Mouse (Mus musculus) embryonic stem cell, embryonic (primary cell): ENCODE data around the gene Rhag.

Experiments
- CTCF ChIA-PET, 4 experiments: fragments of 300-600 bp in 2 of 4; fragments of 350-600 bp in 2 of 4; sonication (Branson Sonifier 250); formaldehyde crosslinking; loops; one replicate each; lab custom pipeline; 2022; ENCODE audit warnings: inconsistent platforms in 2 of 4; lab: Charles Lee
- POLR2A ChIA-PET, 4 experiments: fragments of 300-600 bp in 2 of 4; fragments of 350-600 bp in 2 of 4; sonication (Branson Sonifier 250); formaldehyde crosslinking; loops; one replicate each; lab custom pipeline; 2022; ENCODE audit warnings: antibody characterized with exemption in 4 of 4, inconsistent platforms in 1 of 4; lab: Charles Lee

Gene Rhag

DNA sequence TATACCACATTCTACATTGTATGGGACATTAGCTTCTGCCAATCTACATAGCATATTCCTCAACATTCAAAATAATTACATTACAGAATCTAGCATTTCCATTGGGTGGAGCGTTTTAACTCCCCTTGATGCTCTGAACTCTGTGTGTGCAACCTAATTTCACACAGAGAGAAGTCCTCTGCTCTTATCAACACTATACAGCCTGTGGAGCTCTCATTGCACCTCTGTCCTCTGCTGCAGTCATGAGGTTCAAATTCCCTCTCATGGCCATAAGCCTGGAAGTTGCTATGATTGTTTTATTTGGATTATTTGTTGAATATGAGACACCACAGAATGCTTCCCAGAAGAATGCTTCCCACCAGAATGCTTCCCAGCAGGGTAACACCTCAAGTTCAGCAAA, at the start of gene Rhag:
Gene Rhag, plus strand, starts transcription at position 193 of the 400 bp plus-strand sequence.
- CTCF ChIA-PET, result no interaction called here
- POLR2A ChIA-PET, result no interaction called here

DNA sequence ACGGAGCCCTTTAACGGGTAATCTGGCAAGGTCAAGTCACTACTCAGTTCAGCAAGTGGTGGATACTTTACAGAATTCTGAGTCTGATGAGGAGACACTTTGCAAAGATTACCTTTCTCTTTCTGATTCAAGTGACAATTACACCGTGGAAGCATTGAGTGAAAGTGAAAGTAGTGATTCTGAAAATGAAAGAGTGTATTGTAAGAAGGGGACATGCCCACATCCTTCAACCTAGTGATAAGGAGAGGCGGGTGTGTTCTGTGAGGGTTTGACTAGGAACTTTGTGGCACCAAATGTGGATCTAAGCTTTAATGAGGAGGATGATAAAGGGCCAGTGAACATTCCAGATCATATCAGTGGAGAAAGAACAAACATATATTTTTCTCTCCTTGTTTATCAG, 47.3 kb upstream of the Rhag start:
- POLR2A ChIA-PET, result no interaction called here
- CTCF ChIA-PET, result no interaction called here

DNA sequence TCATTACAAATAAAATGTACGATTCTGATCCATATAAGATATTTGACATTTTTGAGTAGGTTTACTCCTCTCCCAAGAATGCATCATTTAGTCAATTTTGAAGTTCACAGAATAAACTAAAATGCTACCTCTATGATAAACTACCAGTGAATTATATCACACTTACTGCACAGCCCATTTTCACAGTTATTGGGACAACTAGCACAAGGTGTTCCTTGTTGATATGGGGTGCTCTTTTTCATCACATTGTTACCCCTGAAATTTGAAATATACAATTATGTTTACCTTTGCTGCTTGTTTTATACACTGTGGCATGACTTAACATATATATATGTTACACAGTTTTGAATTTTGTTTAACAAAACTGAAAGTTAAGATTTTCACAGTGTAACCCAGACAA, 43.8 kb upstream of the Rhag start:
- ChIA-PET CTCF (no interaction called here), POLR2A (no interaction called here)

DNA sequence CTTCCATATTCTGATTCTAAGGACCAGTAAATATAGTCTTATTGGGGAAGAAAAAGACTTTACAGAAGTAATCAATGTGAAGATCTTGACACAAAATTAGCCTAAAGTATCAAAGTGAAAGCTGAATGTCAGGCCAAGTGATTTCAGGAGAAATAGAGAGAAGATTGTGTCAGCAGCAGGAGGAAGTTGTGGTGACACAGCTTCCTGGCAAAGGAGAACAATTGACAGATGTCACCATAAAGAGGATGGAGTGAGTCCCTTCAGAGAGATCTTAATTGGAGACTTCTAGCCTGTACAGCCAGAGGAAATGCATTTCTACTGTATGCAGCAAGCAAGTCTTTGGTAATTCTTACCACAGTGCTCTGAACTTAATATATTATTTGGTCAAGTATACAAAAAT, 21.0 kb upstream of the Rhag start:
- CTCF ChIA-PET, result no interaction called here
- POLR2A ChIA-PET, result no interaction called here

DNA sequence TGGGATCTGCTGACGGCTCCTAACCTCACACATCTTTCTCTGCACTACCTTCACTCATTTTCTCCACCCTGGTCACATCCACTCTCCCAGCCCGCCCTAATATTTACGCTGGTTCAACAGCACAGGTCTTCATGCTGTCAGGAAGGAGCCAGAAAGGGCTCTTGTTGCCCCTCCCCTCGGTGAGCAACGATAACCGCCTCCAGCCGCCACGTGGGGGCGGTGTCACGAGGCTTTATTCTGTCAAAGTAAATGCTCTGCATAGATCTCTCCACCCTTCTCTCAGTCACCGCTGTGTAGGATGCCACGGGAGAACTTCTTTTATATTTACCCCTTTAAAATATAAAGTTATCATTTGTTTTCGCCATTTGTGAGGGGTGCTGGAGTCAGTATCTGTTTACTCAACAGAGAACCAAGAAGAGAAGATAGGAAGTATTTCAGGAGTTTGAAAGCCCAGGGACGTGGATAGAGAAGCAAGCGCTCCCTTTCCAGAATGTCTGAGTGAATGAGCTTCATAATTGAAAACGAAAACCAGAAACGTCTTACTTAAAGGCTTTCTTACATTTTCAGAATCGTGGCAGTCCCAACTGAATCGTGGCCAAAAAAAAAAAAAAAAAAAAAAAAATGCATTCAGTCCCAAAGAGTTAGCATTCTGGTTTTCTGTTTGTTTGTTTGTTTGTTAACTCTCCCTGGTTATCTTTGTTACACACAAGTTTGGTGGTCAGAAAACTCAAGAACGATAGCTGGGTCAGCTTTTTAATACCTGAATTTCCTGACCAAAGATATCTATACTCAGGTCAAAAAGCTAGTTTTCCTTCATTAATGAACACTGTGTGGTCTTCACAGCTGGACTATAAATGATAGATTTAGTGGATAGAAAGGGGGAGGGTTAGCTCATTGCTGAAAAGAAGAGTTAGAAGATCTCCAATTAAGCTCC, 16.7 kb upstream of the Rhag start:
- CTCF ChIA-PET, result no interaction called here
- POLR2A ChIA-PET, result interaction anchor here in 1 of 4 experiments (0.7 kb wide), 1 partner anchor 248 kb away, joined by 3 read pairs; no protein-coding TSS in a partner anchor

DNA sequence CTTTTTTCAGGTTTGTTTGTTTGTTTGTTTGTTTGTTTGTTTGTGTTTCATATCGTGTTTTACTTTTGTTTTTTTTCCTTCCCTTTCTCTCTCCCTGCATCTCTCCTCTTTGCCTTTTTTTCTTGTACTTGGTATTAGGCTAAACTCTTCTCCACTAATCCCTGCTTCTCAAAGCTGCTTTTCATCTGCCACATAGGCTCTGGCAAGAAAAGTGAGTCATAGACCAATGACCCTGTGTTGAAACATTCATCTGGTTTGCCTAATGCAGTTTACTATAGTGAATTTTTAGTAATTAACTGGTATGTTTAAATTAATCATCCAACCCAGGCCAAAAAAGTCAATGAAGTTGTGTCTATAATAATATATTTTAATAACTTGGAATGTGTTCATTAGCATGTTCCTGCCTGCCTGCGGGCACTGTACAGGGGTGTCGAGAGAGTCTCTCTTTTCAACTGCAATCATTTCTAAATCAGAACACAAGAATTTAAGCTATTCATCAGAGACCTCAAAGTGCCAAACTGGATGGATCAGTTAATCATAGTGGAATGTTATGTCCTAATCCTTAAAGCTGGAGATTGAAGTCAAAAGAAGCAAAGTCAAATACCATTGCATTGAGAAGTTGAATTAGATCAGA, 8.1 kb upstream of the Rhag start:
- ChIA-PET POLR2A (no interaction called here), CTCF (no interaction called here)

DNA sequence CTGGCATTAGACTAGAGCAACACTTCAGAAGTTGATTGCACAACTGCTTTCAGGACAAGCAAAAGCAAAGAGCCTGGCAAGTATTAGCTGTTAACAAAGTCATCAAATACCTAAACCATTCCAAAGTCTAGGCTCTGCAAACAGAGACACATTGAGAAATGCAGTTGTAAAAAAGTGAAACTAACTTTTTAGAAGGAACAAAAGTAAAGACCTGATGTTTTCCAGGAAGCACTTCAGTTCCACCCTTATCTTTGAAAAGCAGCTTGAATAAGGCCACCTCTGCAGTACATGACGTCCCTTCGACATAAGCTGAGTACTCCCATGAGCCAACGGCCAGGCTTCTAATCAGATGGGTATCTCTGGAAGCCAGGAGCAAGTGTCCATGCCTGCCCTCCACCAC, 4.4 kb upstream of the Rhag start:
- CTCF ChIA-PET, result no interaction called here
- POLR2A ChIA-PET, result no interaction called here

DNA sequence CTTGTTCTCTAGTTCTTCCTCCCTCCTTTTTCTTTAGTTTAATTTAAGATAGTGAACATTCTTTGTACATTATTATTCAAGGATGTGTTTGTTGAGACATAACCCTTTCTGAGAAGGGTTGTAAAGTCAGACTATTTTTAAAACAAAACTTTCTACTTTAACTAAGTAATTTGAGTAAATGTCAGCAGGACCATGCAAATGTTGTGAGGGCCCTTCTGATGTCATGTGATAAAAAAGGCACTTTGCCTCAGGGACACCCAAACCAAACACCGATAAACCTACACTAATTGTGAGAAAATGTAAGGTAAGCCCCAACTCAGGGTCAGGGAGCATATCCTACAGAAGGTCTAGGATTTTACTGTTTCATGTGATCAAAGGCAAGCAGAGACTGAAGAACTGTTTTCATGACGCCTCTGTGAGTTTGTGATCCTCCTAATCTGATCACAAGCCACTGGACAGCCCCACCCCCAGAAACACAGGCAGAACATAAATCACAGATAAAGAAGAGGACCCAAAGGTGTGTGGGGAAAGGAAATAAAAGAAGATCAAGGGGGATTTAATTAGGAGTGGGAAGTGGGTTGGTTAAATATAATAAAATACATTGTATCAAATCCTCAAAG, 3.9 kb upstream of the Rhag start, which contains the start of gene Crisp2:
Gene Crisp2, minus strand, starts transcription at position 51 of the 620 bp plus-strand sequence.
- CTCF ChIA-PET, result no interaction called here
- POLR2A ChIA-PET, result no interaction called here

DNA sequence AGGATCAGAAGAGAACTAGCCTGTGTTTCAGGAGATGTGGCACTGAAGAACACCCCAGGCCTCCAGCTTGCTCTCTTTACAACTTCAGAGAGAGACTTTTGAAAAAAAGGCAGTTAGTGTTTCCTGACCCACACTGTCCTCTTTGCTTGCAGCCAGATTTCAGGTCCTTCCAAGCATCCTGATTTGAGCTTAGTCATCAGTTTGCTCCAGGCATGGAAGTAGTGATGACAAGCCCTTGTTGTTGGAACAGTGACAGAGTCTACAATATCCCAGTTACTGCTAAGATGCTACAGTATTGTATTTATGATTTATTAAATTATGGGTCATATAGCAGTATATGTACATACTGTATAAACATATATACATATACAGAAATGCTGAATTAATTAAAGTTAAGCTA, 2.9 kb upstream of the Rhag start:
- POLR2A ChIA-PET, result no interaction called here
- CTCF ChIA-PET, result no interaction called here

DNA sequence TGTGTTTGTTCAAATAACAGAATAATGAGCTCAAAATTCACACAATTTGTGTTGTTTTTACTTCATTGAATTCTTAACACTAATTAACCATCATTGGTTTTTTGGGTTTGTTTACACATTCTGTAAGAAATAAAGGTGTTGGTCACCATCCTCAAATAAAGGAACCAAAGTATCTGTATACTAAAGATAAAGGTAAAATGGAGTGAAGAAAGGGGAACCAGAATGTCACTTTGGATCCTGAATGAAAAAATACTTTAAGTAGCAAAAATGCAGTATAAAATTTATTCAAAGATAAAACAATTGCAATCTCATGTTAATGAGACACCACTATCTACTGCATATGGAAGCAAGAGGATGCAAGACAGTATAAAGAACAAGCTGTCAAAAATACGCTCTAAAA, 634 bp downstream of the Rhag start:
- ChIA-PET CTCF (no interaction called here), POLR2A (no interaction called here)

DNA sequence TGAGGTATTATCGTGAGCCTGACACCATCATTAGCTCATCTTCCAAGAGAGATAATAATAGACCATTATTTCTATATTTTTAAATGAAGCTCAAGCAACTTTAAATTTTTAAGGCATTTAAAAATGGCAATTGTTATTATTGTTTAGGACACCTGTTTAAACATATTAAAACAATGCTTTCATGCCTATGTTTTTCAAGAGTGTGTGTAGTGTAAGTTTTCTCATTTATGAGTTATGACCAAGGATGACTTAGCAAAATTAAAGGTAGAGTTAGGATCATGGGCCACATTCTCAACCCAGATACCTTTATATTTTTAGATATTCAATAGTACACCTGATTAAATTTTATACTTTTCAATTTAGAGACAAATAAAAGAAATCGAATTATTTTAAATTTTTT, 1.3 kb downstream of the Rhag start:
- CTCF ChIA-PET, result no interaction called here
- POLR2A ChIA-PET, result no interaction called here

DNA sequence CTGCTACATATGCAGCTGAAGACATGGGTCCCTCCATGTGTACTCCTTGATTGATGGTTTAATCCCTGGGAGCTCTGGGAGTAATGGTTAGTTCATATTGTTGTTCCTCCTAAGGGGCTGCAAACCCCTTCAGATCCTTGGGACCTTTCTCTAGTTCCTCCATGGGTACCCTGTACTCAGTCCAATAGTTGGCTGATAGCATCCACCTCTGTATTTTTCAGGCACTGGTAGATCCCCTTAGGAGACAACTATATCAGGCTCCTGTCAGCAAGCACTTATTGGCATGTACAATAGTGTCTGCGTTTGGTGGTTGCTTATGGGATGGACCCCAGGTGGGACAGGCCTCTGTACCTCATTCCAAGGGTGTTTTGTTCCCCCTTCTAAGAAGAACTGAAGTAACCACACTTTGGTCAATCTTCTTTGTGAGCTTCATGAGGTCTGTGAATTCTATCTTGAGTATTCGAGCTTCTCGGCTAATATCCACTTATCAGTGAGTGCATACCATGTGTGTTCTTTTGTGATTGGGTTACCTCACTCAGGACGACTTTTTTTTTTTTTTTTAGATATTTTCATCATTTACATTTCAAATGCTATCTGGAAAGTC, 6.5 kb downstream of the Rhag start:
- POLR2A ChIA-PET, result no interaction called here

DNA sequence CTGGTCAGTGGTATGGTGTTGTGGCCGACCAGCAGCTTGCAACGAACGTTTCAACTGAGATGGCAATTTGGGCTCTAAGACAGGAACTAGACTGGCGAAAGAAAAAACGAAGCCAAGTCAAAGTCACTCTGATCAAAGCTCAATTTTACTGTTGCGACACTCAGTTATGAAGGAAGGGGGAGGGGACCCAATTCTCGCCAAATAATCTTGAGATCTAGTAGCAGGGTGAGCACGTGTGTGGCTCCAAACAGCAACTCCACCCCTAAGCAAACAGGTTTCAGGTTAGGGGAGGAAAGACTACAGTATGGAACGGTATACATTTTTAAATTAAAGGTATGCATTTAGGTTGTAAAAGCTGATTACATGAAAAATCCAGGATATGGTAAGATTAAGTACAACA, 10.6 kb downstream of the Rhag start:
- ChIA-PET POLR2A (no interaction called here), CTCF (no interaction called here)

More for the DNA sequence above, 6.5 kb downstream of the Rhag start:
- CTCF ChIA-PET, result no interaction called here

DNA sequence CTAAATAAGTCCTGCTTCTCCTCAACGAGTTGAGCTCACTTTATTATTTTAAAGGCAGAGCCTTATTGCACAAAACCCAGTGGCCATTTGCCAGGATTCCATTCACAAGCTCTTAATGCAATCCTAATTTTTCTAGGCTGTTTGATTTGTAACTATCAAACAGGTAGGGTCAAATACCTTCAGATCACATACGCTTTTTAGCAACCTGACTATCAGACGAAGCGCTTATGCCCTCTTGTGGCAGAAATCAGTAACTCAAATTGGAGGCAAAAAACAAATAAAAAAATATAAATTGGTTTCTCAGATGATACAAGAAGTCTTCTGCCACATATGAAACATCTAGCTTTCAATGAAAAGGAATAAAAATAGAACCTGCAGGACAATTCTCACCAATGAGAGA, 12.9 kb downstream of the Rhag start:
- CTCF ChIA-PET, result interaction anchor here in 3 of 4 experiments (0.7 to 1.6 kb wide), 4 partner anchors 13 to 249 kb away, joined by 3 to 5 read pairs (median 3); no protein-coding TSS in a partner anchor

DNA sequence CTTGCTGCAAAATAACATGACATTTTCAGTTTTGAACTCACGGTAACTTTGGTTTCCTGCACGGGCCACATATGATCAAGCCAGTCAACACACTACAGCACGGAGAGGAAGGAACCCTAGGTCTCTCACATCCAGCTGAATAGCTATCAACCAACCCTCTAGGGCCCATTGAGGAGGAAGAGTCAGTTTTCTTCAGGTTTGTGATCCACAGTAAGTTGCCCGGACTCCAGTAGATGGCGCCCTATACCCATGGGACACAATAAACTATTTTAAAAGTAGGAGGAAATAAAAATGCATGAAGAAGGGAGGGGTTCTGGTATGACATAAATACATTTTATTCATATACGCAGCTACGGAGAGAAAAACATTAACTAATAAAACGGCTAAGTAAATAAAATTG, 13.6 kb downstream of the Rhag start:
- CTCF ChIA-PET, result interaction anchor here in 3 of 4 experiments (0.7 to 1.6 kb wide), 5 partner anchors 12 to 623 kb away, joined by 3 to 5 read pairs (median 3); no protein-coding TSS in a partner anchor
- POLR2A ChIA-PET, result interaction anchor here in 2 of 4 experiments (0.6 kb wide), 2 partner anchors 96 to 110 kb away, joined by 3 to 4 read pairs; partner anchors contain the start of gene Mut (in 1 of the 2)

More for the DNA sequence above, 12.9 kb downstream of the Rhag start:
- POLR2A ChIA-PET, result interaction anchor here in 1 of 4 experiments (0.6 kb wide), 1 partner anchor 110 kb away, joined by 4 read pairs; the partner anchor contains the start of gene Mut

DNA sequence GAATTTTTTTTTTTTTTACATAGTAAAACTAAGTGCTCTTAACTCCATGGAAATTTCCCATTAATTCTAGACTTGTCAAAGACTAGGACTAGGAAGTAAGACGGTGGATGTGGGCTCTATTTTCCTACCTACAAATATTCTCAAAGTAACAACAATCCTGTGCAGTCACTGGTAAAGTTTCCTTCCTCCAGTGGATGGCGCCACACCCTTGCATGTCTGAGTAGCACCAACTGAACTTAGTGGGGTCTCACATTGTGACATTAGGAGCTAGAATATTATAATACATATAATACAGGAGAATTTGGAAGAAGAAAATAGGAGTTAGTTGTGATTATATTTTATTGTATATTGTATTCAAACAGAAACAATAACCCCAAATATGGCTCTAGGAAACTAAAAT, 20.9 kb downstream of the Rhag start:
- ChIA-PET CTCF (no interaction called here), POLR2A (interaction anchor here in 1 of 4 experiments (0.6 kb wide), 1 partner anchor 93 kb away, joined by 6 read pairs; no protein-coding TSS in a partner anchor)

DNA sequence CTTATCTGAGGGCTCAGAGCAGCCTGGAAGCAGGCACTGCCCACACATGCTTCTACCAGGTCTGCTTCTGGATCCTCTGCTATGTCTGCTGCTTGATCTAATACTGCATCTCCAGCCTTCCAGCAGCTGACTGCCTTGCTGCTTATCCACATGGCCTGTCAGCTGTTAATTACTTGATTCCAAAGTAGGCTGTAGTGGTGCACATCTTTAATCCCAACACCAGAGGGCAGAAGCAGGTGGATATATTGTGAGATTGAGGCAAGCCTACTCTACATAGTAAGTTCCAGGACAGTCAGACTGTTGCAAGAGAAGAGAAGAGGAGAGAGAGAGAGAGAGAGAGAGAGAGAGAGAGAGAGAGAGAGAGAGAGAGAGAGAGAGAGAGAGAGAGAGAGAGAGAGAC, 26.4 kb downstream of the Rhag start:
- ChIA-PET POLR2A (no interaction called here), CTCF (interaction anchor here (0.6 to 1.1 kb wide), 5 partner anchors 13 to 731 kb away, joined by 3 to 17 read pairs (median 5); no protein-coding TSS in a partner anchor)

DNA sequence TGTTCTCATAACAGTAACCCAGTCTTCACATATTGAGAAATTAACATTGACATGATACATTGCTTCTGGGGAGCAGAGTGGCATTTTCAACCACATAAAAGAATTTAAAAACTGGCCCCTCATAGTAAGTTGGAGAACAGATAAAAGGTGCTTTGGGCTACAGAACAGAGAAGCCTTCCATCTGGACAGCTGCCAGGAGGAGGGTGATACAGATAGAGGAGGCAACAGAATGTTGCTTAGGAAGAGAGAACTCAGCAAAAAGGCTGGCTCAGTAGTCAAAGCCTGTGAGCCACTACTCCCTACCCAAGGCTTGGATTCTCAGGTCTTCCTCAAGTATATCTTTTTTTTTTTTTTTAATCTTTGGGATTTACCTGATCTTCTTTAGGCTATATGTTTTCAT, 44.1 kb downstream of the Rhag start:
- ChIA-PET CTCF (interaction anchor here in 1 of 4 experiments (1.0 kb wide), 1 partner anchor 24 kb away, joined by 4 read pairs; no protein-coding TSS in a partner anchor), POLR2A (interaction anchor here in 1 of 4 experiments (0.6 kb wide), 1 partner anchor 39 kb away, joined by 3 read pairs; no protein-coding TSS in a partner anchor)
